Mouse (Mus musculus) cortical plate, adult 2 months (tissue): ENCODE results near the gene Smug1.

ENCODE experiments used
- CTCF ChIP-seq: fragments of 200-500 bp; IDR thresholded peaks from 2 replicates; pipeline ENCODE4 v1.5.1; 2011; ENCODE audit warnings: mild to moderate bottlenecking, control low read depth, low read length; ENCODE audit not compliant: insufficient read depth; ENCODE audit errors: extremely low read depth
- POLR2A ChIP-seq: fragments of 200-500 bp; IDR thresholded peaks from 2 replicates; pipeline ENCODE4 v1.6.1; 2011; ENCODE audit warnings: mild to moderate bottlenecking, low read length, control low read depth; ENCODE audit not compliant: insufficient read depth; ENCODE audit errors: extremely low read depth

DNA sequence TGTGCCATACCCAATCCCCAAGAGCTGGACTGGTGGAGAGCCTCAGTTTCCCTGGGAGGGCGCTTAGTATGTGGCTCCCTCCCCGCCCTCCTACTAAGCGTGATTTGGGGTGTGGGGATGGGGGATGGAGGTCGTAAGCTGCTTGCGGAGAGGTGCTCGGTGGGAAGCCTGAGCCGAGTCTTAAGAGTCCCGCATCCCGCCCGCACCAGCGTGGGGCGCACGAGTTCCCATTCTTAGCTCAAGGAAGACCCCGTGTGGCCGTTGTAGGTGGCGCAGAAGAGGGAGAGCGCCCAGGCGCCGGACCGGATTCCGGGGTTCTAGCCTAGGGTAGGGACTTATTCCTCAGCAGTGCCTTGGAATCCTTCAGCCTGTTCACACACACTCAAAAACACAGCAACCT, 16.2 kb upstream of the Smug1 start:
- TF ChIP-seq CTCF, result peak; percentile 30; the same call in 1 of the 2 replicates
- no peak for TF ChIP-seq POLR2A
